ENCODE assay signal across 22 mouse cellular contexts in genomic region chr4:109199069-109199468, GRCm38 (mm10). TPM values are rescaled to one million over a fixed set of nuclear protein-coding genes. Genes with fewer than 3 reads are reported as not detected.
A peak's percentile ranks its signal among the peaks of the same experiment; 100 is the strongest.
DNase-seq lines count a peak whose midpoint lies in the region; ATAC-seq and TF ChIP-seq lines count a peak whose summit lies in the region.
"Had no signal": no experiment of that assay in that cellular context is flagged by ENCODE, and none has a peak within 500 bp of the region (broad histone marks: within the 10 kb centered on the region; RNA-seq: fewer than 3 reads in every experiment).

No protein-coding gene starts in this region.

- peak overlapping the region; percentile 98 for H3K27ac ChIP-seq in layer of hippocampus, adult 2 months
- H3K27ac ChIP-seq: embryonic facial prominence, embryonic 13.5 days; heart, embryonic 15.5 days; hindbrain, postnatal 0 days; liver, embryonic 14.5 days; midbrain, embryonic 15.5 days; stomach, embryonic 15.5 days had no signal

- TF ChIP-seq CTCF in layer of hippocampus, adult 2 months (conservative IDR thresholded peaks at IDR 0.05), result no peak

- DNase-seq in cerebellum, postnatal 14 days, result peak; percentile 12 to 18
- DNase-seq in cerebellum, adult 9-10 months, result no peak
- no peak for DNase-seq in layer of hippocampus, adult 2 months (ENCODE audit: low spot score in 2 of 2)
- DNase-seq in layer of hippocampus, postnatal 25 days (ENCODE audit: extremely low spot score in 1 of 2, low spot score in 1 of 2), result no peak
- peak; percentile 56 for DNase-seq in adipocyte (ENCODE audit: low spot score)
- DNase-seq in adrenal gland, postnatal 25 days, result peak; percentile 44
- DNase-seq in natural killer cell, adult 2 months (ENCODE audit: low spot score in 2 of 2), result no peak
- DNase-seq: cerebellum, adult 8-10 months; heart, postnatal 4 days; kidney, adult 11 months; right cerebral cortex, postnatal 25 days had no signal

- no peak for ATAC-seq in monocyte, adult 5-6 weeks (replicated peaks; ENCODE audit: insufficient number of reproducible peaks, low FRiP score, low TSS enrichment, poor library complexity, severe bottlenecking)
- ATAC-seq: forebrain, embryonic 14.5 days; hindbrain, postnatal 0 days; midbrain, embryonic 15.5 days had no signal

- H3K4me3 ChIP-seq in layer of hippocampus, adult 2 months, result no peak overlapping the region
- H3K4me3 ChIP-seq: embryonic facial prominence, embryonic 13.5 days; heart, embryonic 15.5 days; midbrain, embryonic 15.5 days; stomach, embryonic 15.5 days had no signal

RNA-seq across cellular contexts. Expression of gene Osbpl9, which starts 3.0 kb away (rescaled TPM):
- total RNA-seq in layer of hippocampus, adult 2 months (2021), result 10 to 100 TPM; 53.9 to 56.2 TPM
- total RNA-seq in layer of hippocampus, postnatal 25 days (2021), result 10 to 100 TPM; 50.0 to 50.7 TPM
- 136 and 144 TPM in 2 replicates for total RNA-seq in adrenal gland, postnatal 25 days (2021)
- total RNA-seq in monocyte, adult 5-6 weeks (2017), result 182 to 250 TPM (median 202 TPM) in 3 replicates

RNA-seq across cellular contexts. Expression of gene Calr4, which starts 35.2 kb away (rescaled TPM):
- total RNA-seq in layer of hippocampus, adult 2 months (2021), result under 1 TPM; 0.79 to 0.86 TPM
- 1 to 10 TPM in 1 of 2 experiments, under 1 TPM in 1; 0.87 to 1.2 TPM for total RNA-seq in layer of hippocampus, postnatal 25 days (2021)
- total RNA-seq in adrenal gland, postnatal 25 days (2021), result 0.57 and 1.5 TPM in 2 replicates
- not detected in 3 replicates for total RNA-seq in monocyte, adult 5-6 weeks (2017)
- total RNA-seq: CH12.LX; heart, adult 18-20 months; heart, postnatal 4 days; MEL had no signal

Comparison
In these comparisons a context has a peak if more than half of its experiments do, and no peak if none do; other contexts are left out.
1. DNase-seq: peak in cerebellum, postnatal 14 days (2 of 2), adipocyte (single experiment) and adrenal gland, postnatal 25 days (single experiment); none in cerebellum, adult 9-10 months (single experiment), layer of hippocampus, adult 2 months (0 of 2), layer of hippocampus, postnatal 25 days (0 of 2) and natural killer cell, adult 2 months (0 of 2).